Mouse (Mus musculus) kidney, adult 2 months (tissue): ENCODE measurements at regions not wholly inside any gene's neighbourhood (a gene's known extent, or its start where the extent isn't known, plus 50 kb on each side); places are given as distances from the start of the nearest gene placed in this dataset.
A peak's percentile ranks its signal among the peaks of the same experiment; 100 is the strongest.

ENCODE experiments used
- DNase-seq: peaks from one replicate; pipeline ENCODE4 v3.0.0; 2021
- H3K27ac ChIP-seq: fragments of 200-500 bp; 2 replicates; pipeline ENCODE4 v1.5.1; 2012; ENCODE audit warnings: low read depth, low read length, control low read depth, inconsistent platforms; ENCODE audit not compliant: insufficient read depth
- H3K27me3 ChIP-seq: fragments of 200-500 bp; replicated peaks from 2 replicates; pipeline ENCODE4 v1.6.1; 2012; ENCODE audit warnings: mild to moderate bottlenecking, moderate library complexity, low read length, inconsistent platforms; ENCODE audit not compliant: control insufficient read depth, insufficient read depth
- H3K36me3 ChIP-seq: fragments of 200-500 bp; 2 replicates; pipeline ENCODE4 v1.6.1; 2012; ENCODE audit warnings: mild to moderate bottlenecking, moderate library complexity, low read length, inconsistent platforms; ENCODE audit not compliant: control insufficient read depth, insufficient read depth
- H3K4me1 ChIP-seq: fragments of 200-500 bp; 2 replicates; pipeline ENCODE4 v1.6.1; 2011; ENCODE audit warnings: low read length; ENCODE audit not compliant: control insufficient read depth, insufficient read depth
- H3K4me3 ChIP-seq: fragments of 200-500 bp; 2 replicates; pipeline ENCODE4 v1.5.1; 2011; ENCODE audit warnings: mild to moderate bottlenecking, low read depth, low read length, control low read depth; ENCODE audit not compliant: insufficient read depth
- CTCF ChIP-seq: fragments of 200-500 bp; conservative IDR thresholded peaks from 2 replicates; pipeline ENCODE4 v1.5.1; 2011; ENCODE audit warnings: low read depth, mild to moderate bottlenecking, control low read depth, low read length, moderate library complexity, mixed read lengths; ENCODE audit not compliant: insufficient read depth, insufficient read length
- POLR2A ChIP-seq: fragments of 200-500 bp; IDR thresholded peaks from one replicate; pipeline ENCODE4 v1.6.1; 2011; ENCODE audit warnings: low read depth, low read length, control low read depth
- WGBS: fragments of 180-500 bp; shearing (Covaris S2); methylation state at CpG from one replicate; pipeline ENCODE4 v1.1.7; 2018; 5-methylcytosine and 5-hydroxymethylcytosine counted together

GRCm38 (mm10) chr10:126599686-126600085 is 301.5 kb downstream of the Atp23 start:
- no peak for DNase-seq
- no peak for TF ChIP-seq CTCF
- no peak for TF ChIP-seq POLR2A
- Histone ChIP-seq H3K4me1 (no peaks in the 10 kb centered on the region), H3K36me3 (no peaks in the 10 kb centered on the region), H3K27me3 (no peaks in the 10 kb centered on the region), H3K27ac (no peak overlapping the region), H3K4me3 (no peak overlapping the region)
- 67% methylated on average over 2 of the region's 2 CpGs for WGBS

GRCm38 (mm10) chr10:126568155-126568554 is 333.0 kb downstream of the Atp23 start:
- 84% methylated on average over 8 of the region's 8 CpGs for WGBS
- H3K27me3 ChIP-seq, result no peaks in the 10 kb centered on the region
- no peaks in the 10 kb centered on the region for H3K4me1 ChIP-seq
- no peak overlapping the region for H3K4me3 ChIP-seq
- no peaks in the 10 kb centered on the region for H3K36me3 ChIP-seq
- DNase-seq, result no peak
- H3K27ac ChIP-seq, result no peak overlapping the region
- no peak for TF ChIP-seq CTCF
- TF ChIP-seq POLR2A, result no peak

- no peak overlapping the region for H3K27ac ChIP-seq
- peak; percentile 81 for DNase-seq
- no peaks in the 10 kb centered on the region for H3K4me1 ChIP-seq
- no peak overlapping the region for H3K4me3 ChIP-seq
- H3K36me3 ChIP-seq, result no peaks in the 10 kb centered on the region
- 38% methylated on average over 14 of the region's 14 CpGs for WGBS
- TF ChIP-seq POLR2A (no peak), CTCF (no peak)
- H3K27me3 ChIP-seq, result no peaks in the 10 kb centered on the region
These were observed 335.8 kb downstream of the Atp23 start for GRCm38 (mm10) chr10:126565326-126565725.

- Histone ChIP-seq H3K27ac (no peak overlapping the region), H3K36me3 (no peaks in the 10 kb centered on the region), H3K4me1 (no peaks in the 10 kb centered on the region), H3K27me3 (no peaks in the 10 kb centered on the region), H3K4me3 (no peak overlapping the region)
- WGBS, result 87% methylated on average over 7 of the region's 7 CpGs
- no peak for DNase-seq
- TF ChIP-seq CTCF, result no peak
- no peak for TF ChIP-seq POLR2A
These were observed 346.1 kb downstream of the Atp23 start for GRCm38 (mm10) chr10:126555080-126555479.

- TF ChIP-seq CTCF (no peak), POLR2A (no peak)
- no peaks in the 10 kb centered on the region for H3K36me3 ChIP-seq
- no peak for DNase-seq
- no peaks in the 10 kb centered on the region; the same call in 1 of the 2 replicates for H3K4me1 ChIP-seq
- H3K4me3 ChIP-seq, result no peak overlapping the region
- H3K27me3 ChIP-seq, result no peaks in the 10 kb centered on the region
- WGBS, result 53% methylated on average over 3 of the region's 3 CpGs
- H3K27ac ChIP-seq, result no peak overlapping the region
These were observed 369.2 kb downstream of the Atp23 start for GRCm38 (mm10) chr10:126531950-126532349.

- Histone ChIP-seq H3K4me1 (no peaks in the 10 kb centered on the region; the same call in 1 of the 2 replicates), H3K27ac (no peak overlapping the region), H3K36me3 (no peaks in the 10 kb centered on the region), H3K27me3 (no peaks in the 10 kb centered on the region), H3K4me3 (no peak overlapping the region)
- WGBS, result 54% methylated on average over 1 of the region's 1 CpGs
- peak; percentile 32 for DNase-seq
- TF ChIP-seq POLR2A, result no peak
- TF ChIP-seq CTCF, result 0 out of 2 replicates have a peak, but pooled peaks have one; percentile 13
These were observed 369.8 kb downstream of the Atp23 start for GRCm38 (mm10) chr10:126531368-126531767.

- TF ChIP-seq POLR2A, result no peak
- no peak for TF ChIP-seq CTCF
- H3K4me3 ChIP-seq, result no peak overlapping the region
- peak; percentile 29 for DNase-seq
- H3K4me1 ChIP-seq, result no peaks in the 10 kb centered on the region; the same call in 1 of the 2 replicates
- no peaks in the 10 kb centered on the region for H3K36me3 ChIP-seq
- no peaks in the 10 kb centered on the region for H3K27me3 ChIP-seq
- H3K27ac ChIP-seq, result no peak overlapping the region; the same call in 1 of the 2 replicates
- WGBS, result 60% methylated on average over 2 of the region's 2 CpGs
These were observed 372.4 kb downstream of the Atp23 start for GRCm38 (mm10) chr10:126528801-126529200.

GRCm38 (mm10) chr10:126526186-126526585 is 375.0 kb downstream of the Atp23 start:
- no peak overlapping the region for H3K4me3 ChIP-seq
- 67% methylated on average over 5 of the region's 5 CpGs for WGBS
- no peak for DNase-seq
- TF ChIP-seq CTCF, result no peak
- no peak for TF ChIP-seq POLR2A
- H3K27ac ChIP-seq, result no peak overlapping the region
- no peaks in the 10 kb centered on the region for H3K36me3 ChIP-seq
- no peaks in the 10 kb centered on the region; the same call in 1 of the 2 replicates for H3K4me1 ChIP-seq
- H3K27me3 ChIP-seq, result no peaks in the 10 kb centered on the region
